Mouse (Mus musculus) right cerebral cortex, adult 18-20 months (tissue): ENCODE measurements around the gene Gm45837.
A peak's percentile ranks its signal among the peaks of the same experiment; 100 is the strongest.

Experiments used
- DNase-seq: peaks from one replicate; pipeline ENCODE4 v3.0.0; 2022; ENCODE audit warnings: mixed read lengths

Gm45837 gene

DNA sequence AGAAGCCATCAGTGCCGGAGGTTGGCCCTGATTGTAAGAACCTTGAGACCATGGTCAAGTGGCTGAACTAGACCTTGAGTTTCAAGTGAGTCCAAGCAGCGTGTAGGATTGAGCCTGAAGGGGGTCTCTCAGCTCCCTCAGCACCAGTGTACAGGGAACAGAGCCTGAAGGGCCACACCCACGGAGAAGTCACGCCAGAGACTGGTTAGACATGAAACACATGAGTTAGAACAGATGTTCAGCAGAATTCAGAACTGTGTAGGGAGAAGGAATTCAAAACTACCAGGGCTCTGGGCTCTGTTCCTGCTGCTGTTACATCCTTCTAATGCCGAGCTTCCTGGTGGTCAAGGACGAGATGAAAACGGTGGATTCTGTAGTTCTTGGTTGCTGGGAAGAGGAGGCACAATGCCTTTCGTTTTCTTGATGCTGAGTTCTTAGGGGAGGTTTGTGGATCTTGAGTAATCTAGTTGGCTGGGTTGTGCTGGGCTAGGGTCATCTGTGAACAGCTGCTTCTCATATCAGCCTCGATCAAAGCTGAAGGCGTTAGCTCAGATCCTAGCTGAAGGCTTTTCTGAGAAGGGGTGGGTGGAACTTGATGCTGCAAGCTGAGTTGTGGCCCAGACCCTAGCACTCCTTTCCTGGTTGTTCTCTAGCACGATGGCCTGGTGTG is at the start of gene Gm45837:
Gene Gm45837, plus strand, starts transcription at position 620 of the 670 bp plus-strand sequence.
- no peak for DNase-seq

DNA sequence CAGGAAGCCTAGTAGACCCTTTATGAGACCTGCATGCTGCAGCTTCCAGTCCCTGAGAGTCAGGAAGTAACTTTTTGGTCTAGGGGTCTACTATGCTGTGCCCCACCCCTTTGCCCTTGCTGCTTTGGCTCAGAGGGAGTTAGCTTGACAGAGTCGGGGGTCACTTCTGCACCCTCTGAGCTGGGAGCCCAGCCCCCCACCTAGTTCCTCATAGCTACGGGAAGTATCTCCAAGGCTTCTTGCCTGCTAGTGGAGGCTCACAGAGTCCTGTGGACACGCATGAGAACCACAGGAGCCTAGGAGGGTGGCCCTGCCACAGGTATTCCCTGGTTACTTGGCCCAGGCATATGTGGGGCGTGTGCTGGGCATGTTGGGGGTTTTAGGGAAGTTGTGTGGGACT is 49.7 kb upstream of the Gm45837 start:
- no peak for DNase-seq

DNA sequence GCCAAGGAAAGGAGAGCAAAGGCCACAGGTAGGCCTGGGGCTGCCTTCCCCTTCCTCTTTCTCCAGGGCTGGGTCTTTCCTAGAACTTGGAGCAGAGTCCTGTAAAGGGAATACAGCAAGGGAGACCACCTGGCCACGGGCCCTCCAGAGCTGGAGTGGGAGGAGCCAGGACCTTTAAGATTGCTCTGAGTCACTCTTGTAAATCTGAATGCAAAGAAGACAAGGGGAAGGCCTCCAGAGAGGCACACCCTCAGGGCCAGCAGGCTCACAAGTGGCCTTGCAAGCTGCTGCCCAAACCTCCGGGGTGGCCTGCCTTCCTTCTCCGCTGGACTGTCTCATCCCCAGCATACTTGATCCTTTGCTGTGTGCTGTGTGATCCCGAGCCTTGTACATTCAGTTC is 48.9 kb upstream of the Gm45837 start:
- no peak for DNase-seq

DNA sequence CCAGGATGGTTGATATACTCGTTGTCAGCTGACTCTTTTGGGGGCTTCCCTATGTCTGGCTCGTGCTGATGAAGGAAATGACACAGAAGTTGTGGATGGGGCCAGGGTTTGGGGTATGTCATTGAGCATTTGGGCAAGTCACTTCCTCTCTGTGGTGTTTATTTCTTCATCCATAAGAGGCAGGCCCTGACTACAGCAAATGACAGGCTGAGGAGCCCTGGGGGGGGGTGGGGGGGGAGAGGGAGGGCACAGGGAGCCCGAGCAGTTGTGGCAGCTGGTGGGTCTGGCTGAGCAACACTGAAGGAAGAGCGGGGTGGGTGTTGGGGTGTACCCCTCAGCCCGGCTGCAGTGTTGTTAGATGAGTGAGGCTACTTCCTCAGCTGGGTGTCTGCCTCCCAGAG is 47.9 kb upstream of the Gm45837 start:
- no peak for DNase-seq

DNA sequence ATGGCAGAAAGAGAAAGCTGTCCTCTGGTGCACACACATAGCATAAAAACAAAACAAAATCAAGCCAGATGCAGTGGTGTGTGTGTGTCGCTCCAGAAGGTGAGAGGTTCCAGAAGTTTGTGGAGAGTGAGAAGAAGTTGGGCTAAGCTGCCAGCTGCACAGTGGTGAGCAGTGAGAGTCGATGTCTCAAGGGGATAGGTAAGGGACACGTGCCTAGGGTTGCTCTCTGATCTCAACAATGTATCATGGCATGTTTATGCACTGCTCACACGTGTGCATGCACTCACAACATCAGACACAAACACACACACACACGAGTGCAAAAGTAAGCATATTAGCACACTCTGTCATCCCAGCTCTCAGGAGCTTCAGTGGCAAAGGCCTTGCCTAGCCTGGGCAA is 46.8 kb upstream of the Gm45837 start:
- no peak for DNase-seq

DNA sequence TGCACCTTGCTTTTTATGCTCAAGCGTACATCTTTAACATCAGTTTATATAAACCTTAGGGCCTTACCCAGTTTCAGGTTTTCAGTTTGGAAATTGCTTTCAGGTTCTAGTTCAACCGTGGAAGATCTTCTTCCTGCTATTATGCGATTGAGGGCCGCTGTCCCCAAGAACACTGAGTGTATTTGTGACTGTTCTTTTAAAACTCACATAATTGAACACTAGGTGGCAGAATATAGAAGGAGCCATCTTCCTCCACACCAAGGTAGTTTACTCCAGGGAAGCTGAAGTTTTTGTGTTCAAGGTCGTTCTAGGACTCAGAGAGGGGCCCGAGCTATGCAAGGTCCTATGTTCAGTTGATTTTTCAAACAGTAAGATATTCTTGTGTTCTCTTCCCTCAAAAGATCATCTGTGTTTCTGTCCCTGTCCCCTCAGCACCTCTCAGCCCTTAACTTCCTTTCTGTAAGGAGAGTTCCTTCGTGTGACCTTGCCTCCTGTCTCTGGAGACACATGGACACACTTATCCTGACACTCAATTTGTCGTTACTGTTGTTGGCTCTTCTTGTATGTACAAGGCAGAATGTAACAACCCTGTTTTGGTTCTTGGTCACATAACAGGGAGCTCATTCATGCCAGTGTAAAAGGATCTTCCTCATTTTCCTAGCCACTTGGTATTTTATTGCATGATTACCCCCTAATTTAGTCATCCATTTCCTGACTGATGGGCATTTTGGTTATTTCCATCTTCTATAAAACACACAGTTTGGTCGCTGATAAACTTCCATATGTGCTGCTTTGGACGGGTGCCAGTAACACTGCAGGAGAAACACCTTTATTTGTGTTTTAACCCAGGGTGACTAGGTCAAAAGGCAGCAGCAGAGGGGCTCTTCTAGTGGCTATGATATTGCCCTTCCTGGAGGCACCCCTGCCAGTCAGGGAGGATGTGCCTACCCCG is 42.5 kb upstream of the Gm45837 start:
- no peak for DNase-seq

DNA sequence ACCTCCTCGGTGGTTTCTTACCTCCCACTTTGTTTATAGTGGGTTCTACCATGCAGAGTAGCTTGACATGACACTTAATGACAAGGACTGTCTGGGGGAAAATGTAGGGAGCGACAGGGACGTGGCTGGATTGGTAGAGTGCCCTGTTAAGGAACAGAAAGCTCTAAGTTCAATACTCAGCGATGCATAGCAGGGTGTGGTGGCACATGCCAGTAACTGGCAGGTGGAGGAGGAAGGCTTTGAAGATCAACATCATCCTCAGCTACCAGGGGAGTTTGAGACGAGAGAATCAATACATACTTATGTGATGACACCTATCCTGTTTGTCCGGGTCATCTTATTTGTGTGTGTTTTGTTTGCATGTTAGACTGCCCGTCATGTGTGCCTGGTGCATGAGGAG is 41.0 kb upstream of the Gm45837 start:
- no peak for DNase-seq

DNA sequence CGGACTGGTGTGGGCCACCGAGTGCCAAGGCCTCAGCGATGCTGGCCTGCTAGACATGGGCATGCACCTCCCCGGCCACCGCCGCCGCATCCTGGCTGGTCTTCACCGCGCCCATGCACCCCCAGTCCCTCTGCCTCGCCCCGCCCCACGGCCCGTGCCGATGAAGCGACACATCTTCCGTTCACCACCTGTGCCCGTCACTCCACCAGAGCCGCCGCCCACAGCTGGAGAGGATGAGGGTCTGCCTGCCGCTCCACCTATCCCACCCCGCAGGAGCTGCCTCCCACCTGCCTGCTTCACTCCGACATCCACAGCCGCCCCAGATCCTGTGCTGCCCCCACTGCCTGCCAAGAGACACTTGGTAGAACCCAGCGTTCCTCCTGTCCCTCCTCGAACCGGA is 37.6 kb upstream of the Gm45837 start:
- DNase-seq = no peak

DNA sequence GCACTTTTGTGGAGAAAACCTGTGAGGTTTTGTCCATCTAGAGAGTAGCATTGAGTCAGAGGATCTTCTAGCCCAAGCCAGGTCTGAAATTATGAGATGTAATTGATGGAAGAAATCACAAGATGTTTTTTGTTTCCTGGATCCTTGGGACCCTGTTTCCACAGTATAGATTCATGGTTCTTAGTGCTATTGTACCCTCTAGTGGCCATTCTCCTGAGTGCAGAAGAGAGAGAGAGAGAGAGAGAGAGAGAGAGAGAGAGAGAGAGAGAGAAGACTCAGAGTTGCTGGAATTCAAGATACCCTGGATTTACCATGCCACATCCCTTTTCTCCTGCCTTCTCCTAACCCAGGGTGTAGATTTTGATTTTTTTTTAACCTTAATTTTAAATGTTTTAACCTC is 36.5 kb upstream of the Gm45837 start:
- DNase-seq = peak; percentile 62

DNA sequence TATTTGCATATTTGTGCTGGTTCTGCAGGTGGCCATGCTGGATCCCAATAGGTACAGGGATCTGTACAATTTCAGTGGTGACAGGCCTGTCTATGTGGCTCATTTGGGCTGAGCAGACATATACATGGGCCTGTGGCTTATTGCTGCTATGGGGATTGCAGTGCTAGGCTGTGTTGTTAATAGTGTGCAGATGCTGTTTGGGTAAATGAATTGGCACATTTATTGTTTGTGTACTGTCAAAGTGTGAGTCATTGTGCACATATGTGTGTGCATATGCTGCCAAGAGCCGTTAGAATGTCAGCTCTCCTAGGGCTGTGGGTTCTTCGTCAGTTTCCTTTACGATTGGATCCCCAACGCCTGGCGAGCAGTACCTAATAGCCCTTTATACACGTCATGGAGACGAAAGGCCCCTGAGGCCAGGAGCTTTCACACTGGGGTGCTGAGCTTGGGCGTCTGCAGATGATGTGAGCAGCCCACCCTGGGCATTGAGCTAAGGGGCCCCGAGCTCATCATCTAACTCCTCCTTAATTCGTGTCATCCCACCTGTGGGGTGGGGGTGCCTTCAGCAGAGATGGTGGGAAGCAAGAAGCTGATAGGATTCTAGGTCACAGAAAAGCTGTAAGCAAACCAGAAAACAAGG is 33.9 kb upstream of the Gm45837 start:
- no peak for DNase-seq

DNA sequence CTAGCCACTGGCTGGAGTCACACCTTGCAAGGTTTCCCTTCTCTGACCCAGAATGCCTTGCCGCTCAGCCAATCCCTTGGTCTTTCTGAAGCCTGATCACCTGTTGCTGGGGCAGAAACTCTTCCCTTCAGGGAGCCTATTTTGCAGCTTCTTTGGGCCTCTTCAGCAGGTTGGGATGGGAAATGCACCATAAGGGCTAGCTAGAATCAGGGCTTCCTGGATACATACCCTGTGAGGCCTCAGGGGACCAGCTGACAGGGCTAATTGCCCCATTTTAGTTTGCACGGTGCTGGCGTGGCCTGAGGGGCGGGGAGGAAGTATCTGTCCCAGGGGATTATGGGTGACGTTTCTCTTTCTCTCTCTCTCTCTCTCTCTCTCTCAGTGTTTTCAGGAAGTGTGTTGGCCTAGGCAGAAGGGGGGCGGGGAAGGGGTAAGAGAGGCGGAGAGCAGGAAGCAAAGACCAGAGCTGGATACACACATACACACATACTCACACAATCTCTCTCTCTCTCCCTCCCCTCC is 32.9 kb upstream of the Gm45837 start:
- DNase-seq = no peak

DNA sequence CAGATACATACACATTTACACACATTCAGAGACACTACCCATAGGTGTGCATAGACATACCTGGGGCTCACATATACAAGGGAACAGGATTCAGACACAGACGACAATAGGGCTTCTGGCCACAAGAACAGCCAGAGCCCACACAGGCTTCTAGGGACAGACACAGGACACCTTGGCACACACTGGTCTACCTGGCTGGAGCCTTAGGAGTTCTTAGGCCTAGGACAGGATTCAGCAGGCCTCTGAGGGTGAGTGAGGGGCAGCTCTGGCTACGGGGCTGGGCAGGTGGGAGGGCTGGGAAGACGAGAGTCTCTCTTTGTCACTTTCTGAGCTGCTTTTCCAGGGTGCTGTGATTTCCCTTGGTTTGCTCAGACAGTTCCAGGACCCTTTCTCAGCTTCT is 32.4 kb upstream of the Gm45837 start:
- DNase-seq = no peak

DNA sequence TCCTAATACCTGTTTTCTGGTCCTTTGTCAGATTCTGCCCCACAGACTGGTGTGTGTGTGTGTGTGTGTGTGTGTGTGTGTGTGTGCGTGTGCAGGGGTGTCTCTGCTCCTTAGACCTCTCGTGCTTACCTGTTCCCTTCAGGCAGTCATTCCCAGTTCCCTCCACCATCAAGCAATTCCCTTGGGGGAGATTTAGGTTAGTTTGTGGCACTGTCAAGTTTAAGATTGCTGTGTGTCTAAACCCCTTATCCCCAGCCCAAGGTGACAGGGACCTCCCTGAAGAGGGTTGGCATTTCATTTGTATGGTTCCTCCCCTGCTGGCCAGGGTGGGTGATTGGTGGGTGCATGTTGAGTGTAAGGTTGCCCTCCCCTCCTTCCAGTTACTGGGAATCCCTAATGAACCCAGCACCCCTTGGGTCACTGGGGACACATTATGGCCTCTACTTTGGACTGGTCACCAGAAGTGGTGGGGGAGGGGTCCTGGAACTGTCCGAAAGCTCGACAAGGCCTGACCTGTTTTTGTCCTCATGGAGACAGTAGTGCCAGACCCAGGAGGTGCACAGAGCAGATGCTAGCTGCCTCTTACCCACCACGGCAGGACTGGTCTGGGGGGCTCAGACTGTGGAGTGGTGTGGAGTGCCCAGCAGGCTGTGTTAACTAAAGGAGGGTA is 31.8 kb upstream of the Gm45837 start:
- no peak for DNase-seq

DNA sequence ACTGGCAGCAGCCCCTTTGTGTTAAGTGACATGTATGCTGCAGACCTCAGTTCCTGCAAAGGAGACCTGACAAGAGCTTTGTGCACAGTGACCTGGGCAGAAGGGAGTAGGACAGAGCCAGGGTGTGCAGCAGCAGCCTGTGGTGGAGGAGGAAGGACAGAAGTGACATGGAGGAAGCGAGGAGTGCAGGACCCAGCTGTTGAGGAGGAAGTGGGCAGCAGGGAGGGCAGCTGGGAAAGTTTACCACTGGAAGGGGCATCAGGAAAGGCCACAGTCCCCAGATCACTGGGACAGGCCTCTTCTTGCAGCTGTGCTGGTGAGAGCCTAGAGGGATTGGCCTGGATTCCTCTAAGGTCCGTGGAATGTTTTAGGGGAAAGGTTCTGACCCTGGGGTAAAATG is 31.0 kb upstream of the Gm45837 start:
- DNase-seq = no peak

DNA sequence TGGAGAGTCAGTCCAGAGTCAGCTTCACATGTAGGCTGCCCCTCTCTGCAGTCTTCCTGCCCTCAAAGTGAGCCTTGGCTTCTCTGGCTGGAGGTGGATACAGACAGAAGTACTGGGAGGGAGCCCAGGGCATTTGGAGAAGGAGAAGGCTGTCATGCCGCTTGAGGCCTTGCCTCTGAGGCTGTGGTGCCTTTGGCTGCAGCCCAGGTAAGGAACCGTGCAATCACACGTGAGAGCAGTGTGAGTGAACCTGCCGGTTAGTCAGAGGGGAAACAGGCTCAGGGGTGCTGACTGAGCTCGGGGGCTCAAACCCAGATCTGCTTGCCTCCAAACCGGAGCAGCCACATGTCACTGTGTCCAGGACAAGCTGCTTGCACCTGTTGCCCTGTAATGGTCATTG is 29.2 kb upstream of the Gm45837 start:
- DNase-seq = no peak

DNA sequence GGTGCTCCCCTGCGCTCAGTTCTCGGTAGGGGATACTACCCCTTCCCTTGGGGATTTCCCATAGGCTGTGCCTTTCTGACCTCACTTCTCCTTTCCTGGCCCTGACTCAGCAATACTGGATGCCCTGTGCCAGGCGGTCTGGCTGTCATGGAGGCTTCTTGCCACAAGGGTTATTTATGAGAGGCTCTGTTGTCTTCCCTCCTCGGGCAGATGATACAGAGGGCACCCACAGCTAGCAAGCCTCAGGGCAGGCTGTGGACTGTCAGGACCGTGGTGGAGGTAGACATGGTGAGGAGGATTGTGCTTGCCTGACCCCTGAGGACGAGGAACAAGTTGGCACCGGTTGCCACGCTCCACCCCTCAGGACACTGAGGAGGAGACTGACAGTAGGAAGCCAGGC is 28.3 kb upstream of the Gm45837 start:
- DNase-seq = no peak

DNA sequence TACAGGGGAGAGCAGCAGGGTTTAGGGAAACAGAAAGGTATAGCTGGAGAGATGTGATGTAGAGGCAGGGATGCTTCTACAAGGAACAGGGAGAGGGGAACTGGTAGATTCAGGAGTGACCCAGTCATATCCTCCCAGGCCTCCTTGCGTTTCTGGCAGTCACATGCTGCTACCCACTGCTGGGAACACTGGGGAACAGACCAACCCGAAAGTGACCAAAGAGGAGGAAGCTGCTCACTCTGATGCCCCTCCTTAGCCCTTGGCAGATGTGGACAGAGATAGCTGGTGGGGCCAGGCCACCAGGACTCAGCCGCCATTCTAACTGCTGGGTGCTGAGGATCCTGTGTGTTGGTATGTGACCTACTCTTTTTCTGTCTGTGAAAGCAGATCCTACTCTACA is 26.9 kb upstream of the Gm45837 start:
- no peak for DNase-seq

DNA sequence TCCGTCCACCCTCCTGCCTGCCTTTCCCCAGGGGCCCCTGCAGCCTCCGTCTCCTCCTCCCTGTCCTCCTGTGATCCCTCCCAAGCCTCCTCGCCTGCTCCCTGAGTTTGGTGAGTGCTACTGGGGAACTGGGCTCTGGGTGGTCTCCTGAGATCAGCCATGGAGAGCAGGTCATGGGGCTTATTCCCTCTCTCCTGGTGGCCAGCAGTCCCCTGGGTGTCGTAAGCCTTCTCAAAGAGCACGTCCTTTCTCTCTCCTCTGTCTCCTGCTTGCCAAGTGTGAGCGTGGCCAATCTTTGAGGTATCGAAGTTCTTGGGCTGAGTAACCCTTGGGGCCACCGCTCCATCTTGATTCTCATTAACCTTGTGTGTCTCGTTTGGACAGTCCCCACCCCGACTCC is 25.8 kb upstream of the Gm45837 start:
- no peak for DNase-seq

DNA sequence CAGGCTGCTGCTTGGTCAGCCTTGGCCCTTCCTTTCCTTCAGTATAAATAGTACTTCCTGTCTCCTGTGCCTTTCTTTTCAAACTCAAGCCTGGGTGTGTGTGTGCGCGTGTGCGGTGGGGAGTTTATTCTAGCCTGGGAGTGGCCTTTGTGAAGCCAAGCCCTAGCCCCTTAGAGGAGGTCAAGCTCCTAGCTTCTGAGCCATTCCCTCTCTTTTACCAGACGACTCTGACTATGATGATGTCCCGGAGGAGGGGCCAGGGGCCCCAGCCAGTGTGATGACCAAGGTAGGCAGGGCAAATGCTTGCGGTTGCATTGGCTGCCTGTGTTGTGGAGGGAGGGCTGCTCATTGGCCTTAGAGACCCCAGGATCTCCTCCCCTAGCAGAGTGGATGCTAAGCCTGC is 25.4 kb upstream of the Gm45837 start:
- no peak for DNase-seq

DNA sequence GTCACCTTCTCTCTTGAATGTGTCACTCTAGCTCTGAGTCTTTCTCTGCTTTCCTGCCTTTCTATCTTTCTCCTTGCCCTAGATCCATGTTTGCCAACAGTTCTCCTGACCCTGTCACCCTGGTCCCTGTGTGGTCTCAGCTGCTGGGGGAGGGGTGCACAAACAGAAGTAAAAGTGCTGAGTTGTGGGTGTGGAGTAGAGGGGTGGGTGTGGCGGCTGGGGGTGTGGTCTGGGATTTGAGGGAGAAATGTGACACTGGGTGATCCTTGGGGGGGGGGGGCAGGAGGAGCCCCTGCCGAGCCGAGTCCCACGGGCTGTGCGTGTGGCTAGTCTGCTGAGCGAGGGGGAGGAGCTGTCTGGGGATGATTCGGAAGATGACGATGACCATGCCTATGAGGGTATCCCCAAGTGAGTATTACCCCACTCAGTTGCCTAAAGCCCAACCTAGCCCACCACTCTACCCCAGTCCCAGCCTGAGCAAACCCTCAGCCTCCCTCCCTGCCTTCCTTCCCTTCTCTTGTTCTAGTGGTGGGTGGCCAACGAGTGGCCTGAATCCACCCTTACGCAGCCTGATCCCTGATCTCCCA is 24.7 kb upstream of the Gm45837 start:
- DNase-seq = no peak

DNA sequence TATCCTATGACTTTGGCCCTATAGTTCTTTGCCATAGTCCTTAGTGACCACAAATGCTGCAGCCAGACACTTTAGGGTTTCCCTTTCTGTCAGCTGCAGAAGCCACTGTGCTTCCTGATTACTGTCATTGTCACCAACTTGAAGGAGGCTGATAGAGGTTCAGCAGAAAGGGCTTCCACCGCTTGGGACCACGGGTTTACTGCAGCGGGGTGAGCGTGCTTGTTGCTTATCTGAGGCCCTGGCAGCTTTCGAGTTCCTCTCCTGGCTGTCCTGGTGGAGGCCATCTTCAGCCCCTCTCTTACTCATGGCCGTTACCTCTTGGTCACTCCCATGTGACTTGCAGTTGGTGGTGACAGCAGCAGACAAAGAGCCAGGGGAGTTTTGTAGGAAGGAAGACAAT is 21.4 kb upstream of the Gm45837 start:
- no peak for DNase-seq

DNA sequence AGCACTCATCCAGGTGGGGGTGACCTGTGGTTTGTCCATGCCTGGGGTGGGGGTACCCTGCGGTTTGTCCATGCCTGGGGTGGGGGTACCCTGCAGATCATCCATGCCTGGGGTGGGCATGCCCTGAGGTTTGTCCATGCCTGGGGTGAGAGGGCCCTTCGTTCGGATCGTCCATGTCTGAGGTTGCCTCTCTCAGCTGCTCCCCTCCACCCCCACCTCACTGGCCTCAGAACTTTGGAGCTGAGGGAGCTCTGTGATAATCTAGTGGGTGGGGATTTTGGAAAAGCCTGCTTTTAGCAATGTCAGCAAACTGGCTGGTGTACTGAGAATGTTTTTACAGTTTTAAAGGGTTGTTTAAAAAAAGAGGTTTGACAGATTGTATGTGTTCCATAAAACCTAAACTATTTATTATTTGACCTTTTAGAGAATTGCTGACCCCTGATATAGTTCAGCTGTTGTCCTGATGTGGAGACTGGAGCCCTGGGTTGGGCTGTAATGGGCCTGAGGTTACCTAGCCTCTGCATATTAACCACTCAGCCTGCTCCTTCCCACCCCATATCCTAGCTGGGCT is 18.7 kb upstream of the Gm45837 start:
- DNase-seq = no peak
